Mouse (Mus musculus): ENCODE measurements around the gene Pola1. TPM values are rescaled to one million over a fixed set of nuclear protein-coding genes. Genes with fewer than 3 reads are reported as not detected.
"Not testable (repeated sequence)": the region's sequence is repeated elsewhere in the genome, so short reads cannot be mapped to it uniquely, and the experiment has no call there.

The Pola1 gene
- total RNA-seq, 2 experiments from 2014 or later, result 7.8 to 9.0 TPM

GRCm38 (mm10) chrX:93428956-93429737, 202.8 kb downstream of the Pola1 start:
- no peak for TF ChIP-seq CTCF (IDR thresholded peaks at IDR 0.05)
- no peak for DNase-seq (ENCODE audit: extremely low spot score in 1 of 2, low spot score in 2 of 2)
- H3K27ac ChIP-seq, result no peak overlapping the region
- intact Hi-C loops (cut with DNase I), result no loop called here
- no peak overlapping the region for H3K4me3 ChIP-seq

- intact Hi-C loops (cut with DNase I); H3K4me3 ChIP-seq; H3K27ac ChIP-seq; DNase-seq (ENCODE audit: extremely low spot score in 1 of 2, low spot score in 2 of 2): not testable (repeated sequence)
These were observed 231.1 kb downstream of the Pola1 start for GRCm38 (mm10) chrX:93400871-93401270.

GRCm38 (mm10) chrX:93397089-93397488, 234.9 kb downstream of the Pola1 start:
- TF ChIP-seq CTCF (IDR thresholded peaks at IDR 0.05), result no peak
- DNase-seq (ENCODE audit: extremely low spot score in 1 of 2, low spot score in 2 of 2), result no peak
- intact Hi-C loops (cut with DNase I), result no loop called here
- Histone ChIP-seq H3K27ac (no peak overlapping the region), H3K4me3 (no peak overlapping the region)

GRCm38 (mm10) chrX:93377285-93377972, 254.5 kb downstream of the Pola1 start:
- no peak for TF ChIP-seq CTCF (IDR thresholded peaks at IDR 0.05)
- intact Hi-C loops (cut with DNase I), result no loop called here
- Histone ChIP-seq H3K4me3 (no peak overlapping the region), H3K27ac (no peak overlapping the region)
- DNase-seq (ENCODE audit: extremely low spot score in 1 of 2, low spot score in 2 of 2), result no peak

GRCm38 (mm10) chrX:93373503-93373902, 258.5 kb downstream of the Pola1 start:
- Histone ChIP-seq H3K4me3 (no peak overlapping the region), H3K27ac (no peak overlapping the region)
- DNase-seq (ENCODE audit: extremely low spot score in 1 of 2, low spot score in 2 of 2), result no peak
- intact Hi-C loops (cut with DNase I), result no loop called here
- TF ChIP-seq CTCF (IDR thresholded peaks at IDR 0.05), result no peak

- Histone ChIP-seq H3K27ac (no peak overlapping the region), H3K4me3 (no peak overlapping the region)
- no peak for DNase-seq (ENCODE audit: extremely low spot score in 1 of 2, low spot score in 2 of 2)
- intact Hi-C loops (cut with DNase I), result no loop called here
- TF ChIP-seq CTCF (IDR thresholded peaks at IDR 0.05), result no peak
These were observed 262.2 kb downstream of the Pola1 start for GRCm38 (mm10) chrX:93369708-93370107.

- no peak overlapping the region for H3K4me3 ChIP-seq
- DNase-seq (ENCODE audit: extremely low spot score in 1 of 2, low spot score in 2 of 2), result no peak
- no peak overlapping the region for H3K27ac ChIP-seq
- intact Hi-C loops (cut with DNase I), result no loop called here
- TF ChIP-seq CTCF (IDR thresholded peaks at IDR 0.05), result no peak
These were observed 263.7 kb downstream of the Pola1 start for GRCm38 (mm10) chrX:93368211-93368610.

GRCm38 (mm10) chrX:93321336-93321735, 310.6 kb downstream of the Pola1 start:
- Histone ChIP-seq H3K27ac (no peak overlapping the region), H3K4me3 (no peak overlapping the region)
- TF ChIP-seq CTCF (IDR thresholded peaks at IDR 0.05), result no peak
- DNase-seq (ENCODE audit: extremely low spot score in 1 of 2, low spot score in 2 of 2), result no peak
- intact Hi-C loops (cut with DNase I), result no loop called here

GRCm38 (mm10) chrX:93319979-93320378, 312.0 kb downstream of the Pola1 start:
- DNase-seq (ENCODE audit: extremely low spot score in 1 of 2, low spot score in 2 of 2), result no peak
- Histone ChIP-seq H3K4me3 (no peak overlapping the region), H3K27ac (no peak overlapping the region)
- TF ChIP-seq CTCF (IDR thresholded peaks at IDR 0.05), result no peak
- intact Hi-C loops (cut with DNase I), result no loop called here

GRCm38 (mm10) chrX:93317577-93317976, 314.4 kb downstream of the Pola1 start:
- DNase-seq (ENCODE audit: extremely low spot score in 1 of 2, low spot score in 2 of 2), result no peak
- no peak overlapping the region for H3K27ac ChIP-seq
- intact Hi-C loops (cut with DNase I), result no loop called here
- H3K4me3 ChIP-seq, result no peak overlapping the region
- no peak for TF ChIP-seq CTCF (IDR thresholded peaks at IDR 0.05)

GRCm38 (mm10) chrX:93305780-93306179, 326.2 kb downstream of the Pola1 start:
- no peak for TF ChIP-seq CTCF (IDR thresholded peaks at IDR 0.05)
- Histone ChIP-seq H3K4me3 (no peak overlapping the region), H3K27ac (no peak overlapping the region)
- no peak for DNase-seq (ENCODE audit: extremely low spot score in 1 of 2, low spot score in 2 of 2)
- intact Hi-C loops (cut with DNase I), result no loop called here

GRCm38 (mm10) chrX:93301798-93302197, 330.2 kb downstream of the Pola1 start:
- no peak for DNase-seq (ENCODE audit: extremely low spot score in 1 of 2, low spot score in 2 of 2)
- TF ChIP-seq CTCF (IDR thresholded peaks at IDR 0.05), result no peak
- Histone ChIP-seq H3K27ac (no peak overlapping the region), H3K4me3 (no peak overlapping the region)
- intact Hi-C loops (cut with DNase I), result no loop called here

Measured in left cerebral cortex, adult 2 months (tissue).